Mouse (Mus musculus) heart, postnatal 0 days (tissue): ENCODE results near the gene Snapc4. TPM values are rescaled to one million over a fixed set of nuclear protein-coding genes. Genes with fewer than 3 reads are reported as not detected.

Source experiments
- ATAC-seq: fragments of 200-750 bp; cut with Nextera tagmentation; 2 replicates; pipeline ENCODE4 v1.8.0; 2017; ENCODE audit warnings: low read depth, moderate number of reproducible peaks, moderate library complexity; ENCODE audit not compliant: insufficient read depth
- DNase-seq: peaks from one replicate; pipeline ENCODE4 v3.0.0-alpha.2; 2016; ENCODE audit warnings: low spot score
- H3K27ac ChIP-seq: fragments of 300-500 bp; sonication (generic); 2 replicates; pipeline ENCODE4 v1.5.1; 2014; ENCODE audit warnings: low read depth, mild to moderate bottlenecking
- H3K27me3 ChIP-seq: fragments of 300-500 bp; sonication (generic); 2 replicates; pipeline ENCODE4 v1.6.1; 2014; ENCODE audit warnings: low read length, mixed read lengths; ENCODE audit not compliant: control insufficient read depth, insufficient read depth
- H3K36me3 ChIP-seq: fragments of 300-500 bp; sonication (generic); replicated peaks from 2 replicates; pipeline ENCODE4 v1.6.1; 2014; ENCODE audit warnings: low read length, mixed read lengths; ENCODE audit not compliant: control insufficient read depth, insufficient read depth
- H3K4me1 ChIP-seq: fragments of 300-500 bp; sonication (generic); 2 replicates; pipeline ENCODE4 v1.6.1; 2014; ENCODE audit warnings: antibody characterized with exemption; ENCODE audit not compliant: control insufficient read depth, insufficient read depth
- H3K4me2 ChIP-seq: fragments of 300-500 bp; sonication (generic); 2 replicates; pipeline ENCODE4 v1.6.1; 2014; ENCODE audit warnings: low read depth, mild to moderate bottlenecking, low read length, moderate library complexity
- H3K4me3 ChIP-seq: fragments of 300-500 bp; sonication (generic); 2 replicates; pipeline ENCODE4 v1.5.1; 2014; ENCODE audit warnings: low read depth, low read length
- H3K9ac ChIP-seq: fragments of 300-500 bp; sonication (generic); replicated peaks from 2 replicates; pipeline ENCODE4 v1.6.1; 2014; ENCODE audit warnings: low read depth, low read length, mixed read lengths
- H3K9me3 ChIP-seq: fragments of 300-500 bp; sonication (generic); replicated peaks from 2 replicates; pipeline ENCODE4 v1.6.1; 2016; ENCODE audit warnings: low read length; ENCODE audit not compliant: control insufficient read depth
- CTCF ChIP-seq: IDR thresholded peaks from 2 replicates; pipeline ENCODE4 v1.5.1; 2016; ENCODE audit warnings: antibody characterized with exemption, control low read depth, low read depth
- EP300 ChIP-seq: IDR thresholded peaks from 2 replicates; pipeline ENCODE4 v1.6.1; 2016; ENCODE audit warnings: antibody characterized with exemption, low read depth
- WGBS: fragments of 180-500 bp; shearing (Covaris S2); extraction: QIAGEN DNeasy Blood & Tissue Kit; methylation state at CpG from one replicate; pipeline ENCODE4 v1.1.7; 2014; 5-methylcytosine and 5-hydroxymethylcytosine counted together
- polyA plus RNA-seq: library from polyadenylated mRNA; unstranded; fragments of >200 nt; fragmentation: Nextera tagmentation; extraction: Ambion mirVana; gene quantifications from 2 replicates; pipeline ENCODE4 v1.2.1, GENCODE M21; 2015
- total RNA-seq: library from RNA; depleted of rRNA; stranded (reverse); fragments of >200 nt; gene quantifications from 2 replicates; pipeline ENCODE4 v1.2.3, GENCODE M21; 2014; ENCODE audit warnings: low replicate concordance

Gene Snapc4
- total and polyA plus RNA-seq, 2 experiments from 2014 or later: 8.1 to 9.6 TPM

DNA sequence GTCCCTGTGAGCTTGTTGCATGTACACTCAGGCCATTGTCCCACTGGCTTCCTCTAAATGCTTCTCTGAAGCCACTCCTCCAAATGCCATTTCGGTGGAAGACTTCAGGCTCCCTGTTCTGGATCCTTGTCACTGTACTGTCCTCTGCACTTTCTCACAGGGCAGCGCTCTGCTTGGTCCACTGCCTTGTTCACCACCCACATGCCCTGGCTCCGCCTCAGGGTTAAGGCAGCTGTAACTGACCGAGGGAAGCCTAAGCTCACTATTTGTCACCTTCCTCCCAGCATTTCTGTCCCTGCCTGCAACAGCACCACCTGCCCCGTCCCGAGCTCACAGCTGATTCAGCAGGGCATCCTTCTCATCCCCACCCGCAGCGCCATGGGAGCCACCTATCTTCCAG, 22.9 kb upstream of the Snapc4 start:
- ATAC-seq (no peak), DNase-seq (no peak)
- no peak overlapping the region for H3K27ac ChIP-seq
- WGBS: 67% methylated on average over 8 of the region's 8 CpGs
- H3K9me3 ChIP-seq: no peaks in the 10 kb centered on the region
- no peak for TF ChIP-seq CTCF
- no peak for TF ChIP-seq EP300
- no peak overlapping the region for H3K4me3 ChIP-seq
- H3K4me2 ChIP-seq: no peak overlapping the region
- H3K4me1 ChIP-seq: peaks cover 20% of the 10 kb centered on the region
- no peak overlapping the region for H3K9ac ChIP-seq
- H3K27me3 ChIP-seq: no peaks in the 10 kb centered on the region
- H3K36me3 ChIP-seq: peaks cover 38% of the 10 kb centered on the region

DNA sequence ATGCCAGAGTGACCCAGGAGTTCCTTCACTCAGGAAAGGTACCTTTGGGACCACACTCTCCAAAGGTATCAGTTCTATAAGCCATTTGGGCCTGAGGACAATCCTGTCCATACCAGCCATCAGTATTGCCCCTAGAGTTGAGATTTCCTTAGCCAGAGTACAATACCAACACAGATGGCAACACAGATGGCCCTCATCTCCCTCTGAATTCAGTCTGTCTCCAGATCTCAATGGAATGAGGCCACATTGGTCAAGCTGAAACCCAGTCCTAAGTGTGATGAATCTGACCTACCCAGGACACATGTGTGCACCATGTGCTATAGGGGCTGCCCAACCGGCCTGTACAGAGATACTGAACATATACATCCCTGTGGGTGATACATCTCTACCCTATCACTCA, 21.8 kb upstream of the Snapc4 start:
- Histone ChIP-seq H3K9me3 (no peaks in the 10 kb centered on the region), H3K36me3 (peaks cover 47% of the 10 kb centered on the region)
- 81% methylated on average over 1 of the region's 1 CpGs for WGBS

GRCm38 (mm10) chr2:26401023-26401422, 20.6 kb upstream of the Snapc4 start:
- Histone ChIP-seq H3K4me3 (no peak overlapping the region), H3K9me3 (no peaks in the 10 kb centered on the region), H3K9ac (no peak overlapping the region), H3K4me1 (no peaks in the 10 kb centered on the region), H3K36me3 (peaks cover 60% of the 10 kb centered on the region), H3K27ac (no peak overlapping the region), H3K27me3 (no peaks in the 10 kb centered on the region), H3K4me2 (no peak overlapping the region)
- TF ChIP-seq EP300 (no peak), CTCF (no peak)
- ATAC-seq: no peak
- DNase-seq: no peak
- WGBS: 92% methylated on average over 4 of the region's 4 CpGs

More for the DNA sequence above, 21.8 kb upstream of the Snapc4 start:
- no peak overlapping the region for H3K27ac ChIP-seq
- no peak for DNase-seq
- no peak overlapping the region for H3K4me2 ChIP-seq
- no peaks in the 10 kb centered on the region for H3K27me3 ChIP-seq
- no peak for ATAC-seq
- no peak for TF ChIP-seq EP300
- no peak for TF ChIP-seq CTCF
- peaks cover 9% of the 10 kb centered on the region for H3K4me1 ChIP-seq
- no peak overlapping the region for H3K9ac ChIP-seq
- no peak overlapping the region for H3K4me3 ChIP-seq

DNA sequence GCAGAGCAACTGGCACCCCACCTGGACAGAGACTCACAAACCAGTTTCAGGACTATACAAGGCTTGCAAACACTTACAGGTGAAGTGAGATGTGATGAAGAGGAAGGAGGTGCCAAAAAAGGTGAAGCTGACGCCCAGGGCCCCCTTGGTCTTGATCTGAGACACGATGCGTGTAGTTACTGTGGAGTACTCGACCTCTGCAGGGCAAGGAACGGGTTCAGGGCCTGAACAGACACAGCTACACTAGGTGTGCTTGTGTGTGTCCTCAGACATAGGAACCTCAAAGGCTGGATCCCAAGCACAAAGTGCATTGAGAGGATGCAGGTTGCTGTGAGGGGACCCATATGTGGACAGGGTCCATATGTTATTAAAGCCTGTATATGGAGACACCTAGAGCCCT, 19.8 kb upstream of the Snapc4 start:
- Histone ChIP-seq H3K9ac (no peak overlapping the region), H3K36me3 (peaks cover 67% of the 10 kb centered on the region), H3K27me3 (no peaks in the 10 kb centered on the region), H3K4me1 (no peaks in the 10 kb centered on the region), H3K4me2 (no peak overlapping the region), H3K4me3 (no peak overlapping the region), H3K9me3 (no peaks in the 10 kb centered on the region), H3K27ac (no peak overlapping the region)
- ATAC-seq (no peak), DNase-seq (no peak)
- TF ChIP-seq EP300 (no peak), CTCF (no peak)
- 86% methylated on average over 5 of the region's 5 CpGs for WGBS

- TF ChIP-seq CTCF: no peak
- ATAC-seq (peak; percentile 25), DNase-seq (no peak)
- Histone ChIP-seq H3K9me3 (no peaks in the 10 kb centered on the region), H3K9ac (no peak overlapping the region), H3K4me1 (no peaks in the 10 kb centered on the region), H3K4me3 (no peak overlapping the region), H3K27ac (no peak overlapping the region), H3K4me2 (no peak overlapping the region), H3K36me3 (peaks cover 74% of the 10 kb centered on the region), H3K27me3 (no peaks in the 10 kb centered on the region)
- WGBS: 47% methylated on average over 5 of the region's 5 CpGs
Observed at GRCm38 (mm10) chr2:26399647-26400046, 19.2 kb upstream of the Snapc4 start.

GRCm38 (mm10) chr2:26398978-26399377, 18.5 kb upstream of the Snapc4 start:
- no peak overlapping the region for H3K27ac ChIP-seq
- no peaks in the 10 kb centered on the region for H3K4me1 ChIP-seq

More at GRCm38 (mm10) chr2:26398978-26399377, 18.5 kb upstream of the Snapc4 start:
- Histone ChIP-seq H3K27me3 (no peaks in the 10 kb centered on the region), H3K9me3 (no peaks in the 10 kb centered on the region), H3K9ac (no peak overlapping the region), H3K36me3 (peaks cover 80% of the 10 kb centered on the region), H3K4me3 (no peak overlapping the region), H3K4me2 (no peak overlapping the region)
- DNase-seq (no peak), ATAC-seq (no peak)
- TF ChIP-seq CTCF (no peak), EP300 (no peak)
- WGBS: 75% methylated on average over 8 of the region's 8 CpGs
